Mouse (Mus musculus) hindbrain, embryonic 16.5 days (tissue): ENCODE data around the gene Dyrk2. TPM values are rescaled to one million over a fixed set of nuclear protein-coding genes. Genes with fewer than 3 reads are reported as not detected.

Experiments used
- ATAC-seq: fragments of 200-750 bp; cut with Nextera tagmentation; 2 replicates; pipeline ENCODE4 v1.8.0; 2017; ENCODE audit warnings: moderate TSS enrichment, moderate library complexity
- H3K27ac ChIP-seq: fragments of 300-500 bp; sonication (generic); 2 replicates; pipeline ENCODE4 v1.5.1; 2014; ENCODE audit warnings: low read depth, mild to moderate bottlenecking, control low read depth, low read length, moderate library complexity
- H3K27me3 ChIP-seq: fragments of 300-500 bp; sonication (generic); replicated peaks from 2 replicates; pipeline ENCODE4 v1.6.1; 2014; ENCODE audit warnings: low read length; ENCODE audit not compliant: control insufficient read depth, insufficient read depth
- H3K36me3 ChIP-seq: fragments of 300-500 bp; sonication (generic); 2 replicates; pipeline ENCODE4 v1.6.1; 2014; ENCODE audit warnings: mild to moderate bottlenecking, low read length, moderate library complexity, mixed read lengths; ENCODE audit not compliant: control insufficient read depth, insufficient read depth
- H3K4me1 ChIP-seq: fragments of 300-500 bp; sonication (generic); 2 replicates; pipeline ENCODE4 v1.6.1; 2014; ENCODE audit warnings: low read depth, low read length; ENCODE audit not compliant: control insufficient read depth, insufficient read depth
- H3K4me2 ChIP-seq: fragments of 300-500 bp; sonication (generic); 2 replicates; pipeline ENCODE4 v1.6.1; 2014; ENCODE audit warnings: mild to moderate bottlenecking, low read length, control low read depth, moderate library complexity
- H3K4me3 ChIP-seq: fragments of 300-500 bp; sonication (generic); 2 replicates; pipeline ENCODE4 v1.5.1; 2014; ENCODE audit warnings: mild to moderate bottlenecking, low read length, control low read depth, moderate library complexity
- H3K9ac ChIP-seq: fragments of 300-500 bp; sonication (generic); 2 replicates; pipeline ENCODE4 v1.6.1; 2014; ENCODE audit warnings: low read depth, mild to moderate bottlenecking, control low read depth, low read length, moderate library complexity
- H3K9me3 ChIP-seq: fragments of 300-500 bp; sonication (generic); 2 replicates; pipeline ENCODE4 v1.6.1; 2014; ENCODE audit warnings: mild to moderate bottlenecking, low read length, moderate library complexity; ENCODE audit not compliant: control insufficient read depth
- WGBS: fragments of 180-500 bp; shearing (Covaris S2); extraction: QIAGEN DNeasy Blood & Tissue Kit; methylation state at CpG from one replicate; pipeline ENCODE4 v1.1.7; 2014; 5-methylcytosine and 5-hydroxymethylcytosine counted together
- polyA plus RNA-seq: library from polyadenylated mRNA; unstranded; fragments of >200 nt; fragmentation: Nextera tagmentation; extraction: Ambion mirVana; gene quantifications from 2 replicates; pipeline ENCODE4 v1.2.1, GENCODE M21; 2015

The Dyrk2 gene
- polyA plus RNA-seq, result 10.0 and 10.1 TPM in 2 replicates

DNA sequence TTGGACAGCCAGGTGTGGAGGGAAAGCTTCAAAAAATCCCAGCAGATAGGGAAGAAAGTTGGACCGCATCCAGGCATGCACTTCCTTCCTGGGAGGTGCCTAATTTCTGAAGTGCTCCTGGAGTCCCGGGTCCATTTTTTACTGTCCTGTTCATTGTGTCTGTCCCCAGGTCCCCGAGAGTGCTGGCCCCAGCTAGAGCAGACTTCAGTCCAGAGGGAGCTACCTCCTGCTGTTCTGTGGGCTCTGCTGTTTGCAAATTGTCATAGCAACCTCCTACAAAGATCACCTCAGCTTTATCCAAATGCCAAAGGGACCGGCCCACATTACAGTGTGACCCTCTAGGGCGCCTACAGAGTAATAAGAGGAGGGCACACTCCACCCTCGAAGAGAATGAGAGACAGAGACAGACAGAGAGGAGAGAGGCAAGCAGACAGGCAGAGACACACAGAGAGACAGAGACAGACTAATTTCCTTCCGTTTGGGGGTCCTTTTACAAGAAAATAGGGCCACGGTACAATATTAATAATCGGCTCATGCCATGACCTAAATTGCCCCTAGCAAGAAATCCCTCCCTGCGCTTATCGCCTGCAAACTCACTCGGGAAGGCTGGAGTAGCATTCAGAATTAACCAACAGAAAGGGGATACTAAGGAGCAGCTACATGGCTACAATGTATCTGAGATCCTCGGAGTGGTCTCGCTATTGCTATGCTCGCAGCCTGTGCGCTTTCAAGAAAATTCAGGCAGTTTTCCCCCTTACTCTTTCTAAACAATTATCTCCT lies at the start of gene Dyrk2:
TSS of gene Dyrk2 (minus strand) at position 9 of the 780 bp plus-strand sequence.
- peak within 1 kb of the TSS; percentile 97 for H3K27ac ChIP-seq
- peak within 1 kb of the TSS; percentile 74 for H3K4me2 ChIP-seq
- no peaks in the 10 kb centered on the region for H3K36me3 ChIP-seq
- H3K27me3 ChIP-seq, result no peaks in the 10 kb centered on the region
- WGBS, result 3% methylated on average over 16 of the region's 16 CpGs
- H3K9ac ChIP-seq, result peak within 1 kb of the TSS; percentile 99
- H3K9me3 ChIP-seq, result no peaks in the 10 kb centered on the region
- peaks cover 24% of the 10 kb centered on the region for H3K4me1 ChIP-seq
- ATAC-seq, result peak; percentile 9
- H3K4me3 ChIP-seq, result peak within 1 kb of the TSS; percentile 69

DNA sequence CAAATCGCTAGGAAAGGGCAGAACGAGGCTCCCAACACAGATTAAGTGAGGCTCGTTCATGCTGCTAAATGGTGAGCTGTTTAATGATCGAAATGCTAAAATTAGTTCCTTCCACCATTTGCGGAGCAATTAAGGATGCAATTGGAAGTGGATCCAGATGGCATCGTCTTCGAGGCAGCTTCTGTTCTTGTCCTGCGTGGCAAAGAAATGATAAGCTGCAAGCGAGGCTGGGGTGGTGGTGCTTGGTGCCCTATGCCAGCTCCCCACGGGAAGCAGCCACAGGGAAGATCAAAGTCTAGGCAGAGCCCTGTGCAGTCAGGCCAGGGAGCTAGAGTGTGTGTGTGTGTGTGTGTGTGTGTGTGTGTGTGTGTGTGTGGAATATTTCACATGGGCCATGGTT lies 32.6 kb upstream of the Dyrk2 start:
- no peaks in the 10 kb centered on the region for H3K27me3 ChIP-seq
- H3K4me2 ChIP-seq, result no peak overlapping the region
- H3K36me3 ChIP-seq, result no peaks in the 10 kb centered on the region
- ATAC-seq, result peak; percentile 14; the same call in 1 of the 2 replicates
- H3K27ac ChIP-seq, result no peak overlapping the region
- H3K4me3 ChIP-seq, result no peak overlapping the region
- no peak overlapping the region for H3K9ac ChIP-seq
- H3K9me3 ChIP-seq, result no peaks in the 10 kb centered on the region
- no peaks in the 10 kb centered on the region for H3K4me1 ChIP-seq
- WGBS, result 69% methylated on average over 10 of the region's 10 CpGs

DNA sequence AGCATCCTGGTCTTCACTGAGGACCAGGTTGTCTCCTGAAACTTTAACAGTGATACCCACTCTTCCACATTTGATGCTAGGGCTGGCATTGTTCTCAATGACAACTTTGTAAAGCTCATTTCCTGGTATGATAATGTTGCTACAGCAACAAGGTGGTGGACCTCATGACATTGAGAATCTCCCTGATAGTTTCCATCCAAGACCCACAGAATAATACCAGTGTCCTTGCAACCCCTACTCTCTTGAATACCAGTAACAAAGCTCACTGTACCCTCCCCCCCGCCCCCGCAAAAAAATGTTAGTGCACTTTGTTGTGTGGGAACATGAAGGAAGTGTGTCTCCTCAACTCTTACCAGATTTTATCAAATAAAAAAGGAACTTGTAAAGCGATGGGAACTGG lies 23.6 kb upstream of the Dyrk2 start:
- no peak overlapping the region for H3K9ac ChIP-seq
- no peaks in the 10 kb centered on the region for H3K9me3 ChIP-seq
- whole genome bisulfite sequencing, result 86% methylated on average over 3 of the region's 3 CpGs
- H3K27me3 ChIP-seq, result no peaks in the 10 kb centered on the region
- H3K4me3 ChIP-seq, result no peak overlapping the region
- no peak overlapping the region for H3K27ac ChIP-seq
- no peaks in the 10 kb centered on the region for H3K36me3 ChIP-seq
- H3K4me1 ChIP-seq, result no peaks in the 10 kb centered on the region
- ATAC-seq, result no peak
- no peak overlapping the region for H3K4me2 ChIP-seq

DNA sequence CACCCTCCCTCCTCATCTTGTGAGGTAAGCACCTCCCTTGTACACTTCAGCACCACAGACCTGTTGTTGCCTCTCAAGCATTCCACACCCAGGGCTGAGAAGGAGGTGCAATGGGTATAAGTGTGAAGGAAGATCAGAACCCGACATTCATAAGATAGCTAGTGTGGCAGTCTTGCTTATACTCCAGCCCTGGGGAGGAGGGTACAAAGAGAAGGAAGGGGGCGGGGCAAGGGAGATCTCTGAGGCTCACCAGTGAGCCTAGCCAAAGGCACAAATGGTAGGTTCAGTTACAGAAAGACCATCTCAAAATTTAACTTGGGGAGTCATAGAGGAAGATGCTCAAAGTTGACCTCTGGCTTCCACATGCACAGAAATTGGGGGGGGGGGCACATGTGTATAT lies 14.1 kb upstream of the Dyrk2 start:
- H3K36me3 ChIP-seq, result no peaks in the 10 kb centered on the region
- no peaks in the 10 kb centered on the region for H3K27me3 ChIP-seq
- no peak for ATAC-seq
- no peak overlapping the region for H3K27ac ChIP-seq
- 94% methylated on average over 2 of the region's 2 CpGs for WGBS
- no peaks in the 10 kb centered on the region for H3K4me1 ChIP-seq
- no peak overlapping the region for H3K4me2 ChIP-seq
- H3K9ac ChIP-seq, result no peak overlapping the region
- no peak overlapping the region for H3K4me3 ChIP-seq
- H3K9me3 ChIP-seq, result no peaks in the 10 kb centered on the region

- H3K36me3 ChIP-seq, result no peaks in the 10 kb centered on the region
- H3K9me3 ChIP-seq, result no peaks in the 10 kb centered on the region
- H3K9ac ChIP-seq, result no peak overlapping the region
- H3K4me3 ChIP-seq, result no peak overlapping the region
- WGBS, result 87% methylated on average over 11 of the region's 11 CpGs
- H3K27ac ChIP-seq, result no peak overlapping the region
- H3K4me2 ChIP-seq, result no peak overlapping the region
- ATAC-seq, result no peak
- no peaks in the 10 kb centered on the region for H3K4me1 ChIP-seq
- H3K27me3 ChIP-seq, result no peaks in the 10 kb centered on the region
Observed at GRCm38 (mm10) chr10:118883317-118883716, 13.3 kb upstream of the Dyrk2 start.

DNA sequence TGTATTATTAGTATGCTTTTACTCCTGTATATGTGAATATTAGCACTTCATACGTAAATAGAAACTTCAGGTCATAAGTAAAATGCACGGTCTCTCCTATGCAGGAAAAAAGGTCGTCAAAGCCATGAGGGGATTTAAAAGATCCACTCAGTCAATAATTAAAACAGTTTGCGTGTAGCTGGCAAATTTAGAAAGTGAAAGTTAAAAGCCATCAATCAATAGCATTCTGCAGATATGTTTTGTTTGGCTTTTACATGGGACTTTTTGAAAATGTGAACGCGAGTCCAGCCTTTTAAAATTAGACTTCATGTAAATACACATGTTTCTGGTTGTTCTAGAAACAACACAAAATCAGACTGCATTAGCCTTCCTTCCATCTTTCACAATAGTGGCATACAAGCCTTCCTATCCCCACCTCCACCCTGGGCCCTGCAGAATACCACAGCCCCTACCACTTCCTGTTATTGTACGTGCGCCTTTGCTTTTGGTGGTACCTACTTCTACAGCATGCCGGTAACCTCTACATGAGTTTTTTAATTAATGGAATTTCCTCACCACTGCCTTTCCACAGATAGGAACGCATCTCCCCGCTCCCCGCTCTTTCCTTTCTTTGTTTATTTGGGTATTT lies 12.4 kb upstream of the Dyrk2 start:
- H3K27ac ChIP-seq, result no peak overlapping the region
- no peak overlapping the region for H3K4me2 ChIP-seq
- no peak overlapping the region for H3K9ac ChIP-seq
- H3K36me3 ChIP-seq, result no peaks in the 10 kb centered on the region
- WGBS, result 86% methylated on average over 12 of the region's 12 CpGs
- no peaks in the 10 kb centered on the region for H3K4me1 ChIP-seq
- ATAC-seq, result no peak
- no peaks in the 10 kb centered on the region for H3K27me3 ChIP-seq
- H3K4me3 ChIP-seq, result no peak overlapping the region
- H3K9me3 ChIP-seq, result no peaks in the 10 kb centered on the region

DNA sequence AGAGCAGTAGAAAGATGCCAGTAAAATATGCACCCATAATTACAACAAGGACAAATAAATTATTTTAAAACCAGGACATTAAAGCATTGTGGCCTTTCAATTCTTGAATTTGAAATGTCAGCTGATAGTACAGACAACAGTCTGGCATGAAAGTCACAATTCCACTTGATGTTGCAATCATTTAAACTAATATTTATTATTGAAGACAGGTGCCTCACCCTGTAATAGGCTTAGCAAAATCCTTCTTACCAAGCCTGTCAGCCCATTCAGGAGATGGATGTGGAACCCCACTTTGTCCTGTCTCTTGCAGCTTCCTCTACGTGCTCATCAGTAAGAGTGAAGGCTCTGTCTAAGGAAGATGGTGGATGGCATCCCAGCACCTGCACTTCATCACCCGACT lies 10.8 kb upstream of the Dyrk2 start:
- Histone ChIP-seq H3K4me3 (no peak overlapping the region), H3K36me3 (no peaks in the 10 kb centered on the region), H3K9me3 (no peaks in the 10 kb centered on the region), H3K4me1 (no peaks in the 10 kb centered on the region), H3K4me2 (no peak overlapping the region), H3K27me3 (no peaks in the 10 kb centered on the region), H3K9ac (no peak overlapping the region), H3K27ac (no peak overlapping the region)
- ATAC-seq, result no peak
- WGBS, result 84% methylated on average over 2 of the region's 2 CpGs

DNA sequence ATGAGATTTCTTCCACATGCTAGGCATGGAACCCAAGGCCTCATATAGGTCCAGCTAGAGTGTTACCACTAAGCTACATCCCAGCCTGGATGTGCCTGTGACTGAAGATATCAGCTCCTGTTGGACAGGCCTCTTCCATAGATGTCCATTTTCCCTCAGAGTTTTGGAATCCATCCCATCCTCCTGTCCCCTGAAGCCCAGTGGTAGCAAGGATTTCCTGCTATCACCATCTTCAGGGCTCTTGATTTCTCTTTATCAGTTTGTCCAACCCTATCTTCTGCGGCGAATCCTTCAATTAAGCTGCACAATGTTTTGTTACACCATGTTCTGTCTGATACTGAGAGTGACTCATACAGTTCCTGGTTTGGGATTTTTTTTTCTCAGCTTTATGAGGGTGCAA lies 2.2 kb upstream of the Dyrk2 start:
- H3K36me3 ChIP-seq, result no peaks in the 10 kb centered on the region
- no peak for ATAC-seq
- no peaks in the 10 kb centered on the region for H3K9me3 ChIP-seq
- H3K4me1 ChIP-seq, result peaks cover 10% of the 10 kb centered on the region
- no peak overlapping the region for H3K4me3 ChIP-seq
- H3K27me3 ChIP-seq, result no peaks in the 10 kb centered on the region
- 97% methylated on average over 2 of the region's 2 CpGs for WGBS
- H3K27ac ChIP-seq, result no peak overlapping the region
- no peak overlapping the region for H3K4me2 ChIP-seq
- H3K9ac ChIP-seq, result no peak overlapping the region

- H3K36me3 ChIP-seq, result no peaks in the 10 kb centered on the region
- peak overlapping the region; percentile 97 for H3K27ac ChIP-seq
- peak overlapping the region; percentile 69 for H3K4me3 ChIP-seq
- H3K9me3 ChIP-seq, result no peaks in the 10 kb centered on the region
- WGBS, result 0% methylated on average over 11 of the region's 16 CpGs
- H3K27me3 ChIP-seq, result no peaks in the 10 kb centered on the region
- peak; percentile 69 for ATAC-seq
- peak overlapping the region; percentile 74 for H3K4me2 ChIP-seq
- peak overlapping the region; percentile 99 for H3K9ac ChIP-seq
- peaks cover 27% of the 10 kb centered on the region for H3K4me1 ChIP-seq
Observed at GRCm38 (mm10) chr10:118869591-118870001, 413 bp downstream of the Dyrk2 start.
